Mouse (Mus musculus) cerebellum, adult 8-10 months (tissue): ENCODE results near the gene Abca1.

Experiments
- DNase-seq: peaks from one replicate; pipeline ENCODE4 v3.0.0; 2022

The Abca1 gene

GRCm38 (mm10) chr4:52986266-52986665 lies 173.4 kb downstream of the Abca1 start:
- DNase-seq = no peak

GRCm38 (mm10) chr4:52985216-52985615 lies 174.5 kb downstream of the Abca1 start:
- no peak for DNase-seq
